Mouse (Mus musculus) right cerebral cortex, postnatal 25 days (tissue): Measurements from ENCODE around the gene Xirp1.

Experiments used
- DNase-seq: peaks from one replicate; pipeline ENCODE4 v3.0.0; 2022

Xirp1 gene

GRCm38 (mm10) chr9:119969811-119970210 lies 53.6 kb downstream of the Xirp1 start:
- no peak for DNase-seq

GRCm38 (mm10) chr9:119966221-119966910 lies 57.0 kb downstream of the Xirp1 start:
- DNase-seq = no peak

- no peak for DNase-seq
These were observed 58.2 kb downstream of the Xirp1 start for GRCm38 (mm10) chr9:119965186-119965585.

- DNase-seq = no peak
These were observed 59.2 kb downstream of the Xirp1 start for GRCm38 (mm10) chr9:119964206-119964605.
